Mouse (Mus musculus) c-Kit-positive CD71-negative TER-119-negative erythroid progenitor cells, embryonic 14.5 days (primary cell): Measurements from ENCODE around the gene Urah.

Experiments used
- DNase-seq: peaks from one replicate; pipeline ENCODE4 v3.0.0-alpha.2; 2013; ENCODE audit warnings: low read depth

The Urah gene

GRCm38 (mm10) chr7:140834968-140835757, at the start of gene Urah:
Urah (plus strand) TSS chr7:140835018.
- DNase-seq: no peak

GRCm38 (mm10) chr7:140787406-140788052, 47.3 kb upstream of the Urah start, which contains the start of gene Syce1:
Syce1 (minus strand) TSS chr7:140787852.
- no peak for DNase-seq

- no peak for DNase-seq
These were observed 46.8 kb upstream of the Urah start for GRCm38 (mm10) chr7:140788053-140788435.

GRCm38 (mm10) chr7:140793541-140793940, 41.3 kb upstream of the Urah start:
- DNase-seq: no peak

- no peak for DNase-seq
These were observed 37.2 kb upstream of the Urah start for GRCm38 (mm10) chr7:140797619-140798018.

GRCm38 (mm10) chr7:140798212-140798611, 36.6 kb upstream of the Urah start:
- DNase-seq: no peak

- no peak for DNase-seq
These were observed 32.2 kb upstream of the Urah start for GRCm38 (mm10) chr7:140802629-140803028.

- DNase-seq: peak; percentile 37
These were observed 29.1 kb upstream of the Urah start for GRCm38 (mm10) chr7:140805704-140806103.

- no peak for DNase-seq
These were observed 24.3 kb upstream of the Urah start for GRCm38 (mm10) chr7:140810496-140810895.

GRCm38 (mm10) chr7:140811714-140812113, 23.1 kb upstream of the Urah start:
- no peak for DNase-seq

GRCm38 (mm10) chr7:140812850-140813249, 22.0 kb upstream of the Urah start:
- DNase-seq: no peak

- no peak for DNase-seq
These were observed 14.6 kb upstream of the Urah start for GRCm38 (mm10) chr7:140820173-140820572.

- DNase-seq: no peak
These were observed 13.5 kb upstream of the Urah start for GRCm38 (mm10) chr7:140821305-140821652.

GRCm38 (mm10) chr7:140821653-140822329, 13.0 kb upstream of the Urah start, which contains the start of gene Zfp941:
Zfp941 (minus strand) TSS chr7:140822178.
- no peak for DNase-seq

GRCm38 (mm10) chr7:140822731-140823130, 12.1 kb upstream of the Urah start:
- DNase-seq: no peak

GRCm38 (mm10) chr7:140828171-140828881, 6.5 kb upstream of the Urah start:
- DNase-seq: no peak

GRCm38 (mm10) chr7:140831447-140831846, 3.4 kb upstream of the Urah start:
- no peak for DNase-seq

GRCm38 (mm10) chr7:140833341-140833740, 1.5 kb upstream of the Urah start:
- no peak for DNase-seq

GRCm38 (mm10) chr7:140835758-140836087, 905 bp downstream of the Urah start:
- DNase-seq: no peak

GRCm38 (mm10) chr7:140836243-140837115, 1.7 kb downstream of the Urah start:
- no peak for DNase-seq

GRCm38 (mm10) chr7:140839556-140839955, 4.7 kb downstream of the Urah start:
- no peak for DNase-seq
